Mouse (Mus musculus): ENCODE data around the gene Cadps. TPM values are rescaled to one million over a fixed set of nuclear protein-coding genes. Genes with fewer than 3 reads are reported as not detected.

Gene Cadps
- total RNA-seq, 2 experiments from 2014 or later: 0.15 TPM; not detected in 1

DNA sequence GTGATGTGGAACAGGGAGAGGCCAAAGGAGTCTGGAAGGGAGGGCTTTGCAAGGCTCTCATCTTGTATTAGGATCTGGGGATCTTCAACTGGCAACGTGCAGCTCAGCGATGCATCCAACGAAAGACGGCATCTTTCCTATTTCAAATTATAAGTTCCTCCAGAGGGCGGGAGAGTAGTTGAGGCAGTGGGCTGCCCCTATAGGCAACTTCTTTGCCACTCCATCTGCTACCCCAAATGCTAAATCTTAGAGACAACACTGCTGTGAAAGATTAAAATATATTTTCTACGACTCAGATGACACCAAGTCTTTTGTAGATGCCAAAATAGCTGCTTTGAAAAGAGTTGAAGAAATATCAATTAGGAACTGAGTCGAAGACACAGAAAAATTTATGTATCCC is 315.9 kb downstream of the Cadps start:
- DNase-seq: no peak

GRCm38 (mm10) chr14:12504191-12504947 is 318.5 kb downstream of the Cadps start:
- DNase-seq: no peak

- no peak for DNase-seq
Observed at GRCm38 (mm10) chr14:12462206-12462605, 360.7 kb downstream of the Cadps start.

GRCm38 (mm10) chr14:12459700-12460099 is 363.2 kb downstream of the Cadps start:
- no peak for DNase-seq

GRCm38 (mm10) chr14:12455064-12455591 is 367.8 kb downstream of the Cadps start:
- DNase-seq: no peak

DNA sequence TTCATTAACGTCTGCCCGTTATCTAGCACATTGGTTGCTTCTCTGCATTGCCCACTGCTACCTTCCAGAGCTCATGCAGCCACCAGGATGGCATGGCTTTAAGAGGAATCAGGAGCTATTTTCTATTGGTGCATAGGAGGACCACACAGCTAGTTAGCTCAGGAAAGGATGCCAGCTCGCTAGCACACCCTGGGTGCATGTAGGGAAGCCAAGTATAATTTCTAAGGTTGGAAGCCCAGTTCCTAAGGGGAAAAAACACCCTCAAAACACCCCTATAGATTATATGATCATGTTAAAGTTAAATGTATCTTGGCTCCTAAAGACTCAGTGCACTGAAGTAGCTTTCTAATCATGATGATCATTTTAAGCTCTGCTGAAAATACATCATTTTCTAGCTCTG is 372.1 kb downstream of the Cadps start:
- DNase-seq: no peak

GRCm38 (mm10) chr14:12448883-12449282 is 374.0 kb downstream of the Cadps start:
- DNase-seq: no peak

- DNase-seq: no peak
Observed at GRCm38 (mm10) chr14:12441019-12441418, 381.9 kb downstream of the Cadps start.

DNA sequence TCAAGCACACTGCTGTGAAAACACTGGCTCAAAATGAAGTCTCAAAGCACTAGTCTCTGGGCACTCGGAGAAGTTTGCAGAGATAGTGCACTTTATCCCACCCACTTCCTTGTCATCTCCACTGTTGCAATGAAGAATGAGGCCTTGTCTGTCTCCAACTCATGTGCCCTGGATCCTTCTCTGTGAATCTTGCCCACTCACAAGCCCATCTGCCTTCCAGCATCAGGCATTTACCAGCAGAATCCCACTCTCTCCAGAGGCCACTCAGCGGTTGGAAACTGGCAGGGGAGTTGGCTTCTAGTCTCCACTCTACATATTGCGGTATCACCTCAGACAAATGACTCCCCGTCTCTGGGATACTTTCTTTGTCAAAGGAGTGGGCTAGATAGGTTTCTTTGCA is 384.9 kb downstream of the Cadps start:
- no peak for DNase-seq

- no peak for DNase-seq
Observed at GRCm38 (mm10) chr14:12437422-12437821, 385.5 kb downstream of the Cadps start.

GRCm38 (mm10) chr14:12436903-12437368 is 385.9 kb downstream of the Cadps start:
- DNase-seq: no peak

DNA sequence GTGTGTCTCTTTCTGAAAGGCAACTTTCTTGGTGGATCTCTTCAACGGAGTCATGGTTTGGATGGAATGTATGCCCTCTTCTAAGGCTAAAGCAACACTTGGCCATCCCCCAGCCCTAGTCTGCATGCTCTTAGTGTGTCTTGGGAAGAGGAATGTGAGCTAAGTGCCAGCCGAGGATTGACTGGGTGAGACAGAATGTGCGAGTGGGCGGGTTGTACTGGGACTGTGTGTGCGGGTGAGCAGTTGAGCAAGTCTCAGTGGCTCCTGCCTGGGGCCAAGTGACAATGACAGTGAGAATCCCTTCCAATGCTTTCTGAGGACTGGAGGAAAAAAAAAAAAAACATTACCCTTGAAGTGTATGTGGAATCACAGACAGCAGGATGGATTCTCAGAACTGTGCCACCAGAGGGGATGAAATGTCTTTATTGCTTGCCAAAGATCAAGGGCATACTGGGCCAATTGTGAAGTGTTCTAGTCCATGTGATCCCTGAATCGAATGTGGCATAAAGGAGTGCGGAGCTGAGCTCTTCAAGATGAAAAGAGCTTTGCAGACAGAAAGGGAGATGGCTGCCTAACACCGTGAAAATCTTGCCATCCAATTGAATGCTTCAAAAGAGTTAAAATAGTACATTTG is 394.7 kb downstream of the Cadps start:
- peak in 1 of 2 experiments; percentile 2 for DNase-seq

- no peak for DNase-seq
Observed at GRCm38 (mm10) chr14:12425311-12425710, 397.6 kb downstream of the Cadps start.

GRCm38 (mm10) chr14:12410276-12410675 is 412.6 kb downstream of the Cadps start:
- DNase-seq: no peak

- no peak for DNase-seq
Observed at GRCm38 (mm10) chr14:12409811-12410210, 413.1 kb downstream of the Cadps start.

GRCm38 (mm10) chr14:12406588-12406987 is 416.3 kb downstream of the Cadps start:
- DNase-seq: no peak

DNA sequence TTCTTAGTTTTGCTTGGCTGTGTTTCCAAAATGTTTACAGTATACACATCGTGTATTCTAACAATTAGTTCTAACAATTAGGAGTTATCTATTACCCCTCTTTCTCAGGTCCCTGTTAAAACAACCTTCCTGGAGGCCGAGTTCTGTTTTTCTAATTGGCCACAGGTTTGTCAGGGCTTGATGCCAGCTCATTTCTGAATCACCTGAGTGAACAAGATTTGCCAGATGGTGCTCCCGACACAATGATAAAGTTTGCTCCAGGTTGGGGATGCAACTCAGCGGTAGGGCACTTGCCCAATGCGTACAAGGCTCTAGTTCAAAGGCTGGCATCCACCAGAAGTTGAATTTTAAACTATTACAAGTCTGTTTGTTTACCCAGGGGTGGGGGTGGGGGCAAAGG is 417.7 kb downstream of the Cadps start:
- DNase-seq: no peak

DNA sequence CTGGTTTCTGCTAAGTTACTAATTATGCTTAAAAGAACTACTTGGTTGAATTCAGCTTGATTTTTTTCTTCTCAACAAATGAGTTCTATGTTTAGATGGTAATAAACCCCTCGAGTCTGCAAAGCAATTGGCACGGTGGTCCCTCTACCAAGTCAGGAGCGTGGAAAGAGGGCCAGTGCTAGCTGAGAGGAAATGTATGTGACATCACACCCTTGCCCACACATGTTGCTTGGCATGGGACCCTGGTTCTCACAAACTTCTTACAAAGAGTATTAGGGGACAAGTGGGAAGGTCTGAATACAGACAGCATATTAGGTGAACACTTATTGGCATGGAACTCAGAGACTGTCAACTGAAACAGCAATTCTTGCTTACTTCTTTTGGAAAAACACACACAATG is 418.2 kb downstream of the Cadps start:
- DNase-seq: no peak

DNA sequence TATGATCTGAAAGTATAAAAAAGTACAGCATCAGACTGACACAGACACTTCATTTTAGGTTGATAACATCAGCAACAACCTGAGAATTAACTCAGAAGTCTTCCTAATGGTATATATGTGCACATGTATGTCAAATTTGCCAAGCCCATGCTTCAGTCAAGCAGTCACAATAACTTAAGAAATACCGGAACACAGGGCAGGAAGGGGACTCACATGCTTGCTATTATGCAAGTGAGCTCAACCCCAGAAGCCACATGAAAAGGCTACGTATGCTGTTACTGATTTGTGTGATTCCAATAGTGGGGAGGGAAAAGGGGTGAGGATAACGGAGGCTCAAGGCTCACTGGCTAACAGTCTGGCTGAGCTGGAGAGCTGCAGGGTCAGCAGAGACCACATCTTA is 418.8 kb downstream of the Cadps start:
- DNase-seq: no peak

DNA sequence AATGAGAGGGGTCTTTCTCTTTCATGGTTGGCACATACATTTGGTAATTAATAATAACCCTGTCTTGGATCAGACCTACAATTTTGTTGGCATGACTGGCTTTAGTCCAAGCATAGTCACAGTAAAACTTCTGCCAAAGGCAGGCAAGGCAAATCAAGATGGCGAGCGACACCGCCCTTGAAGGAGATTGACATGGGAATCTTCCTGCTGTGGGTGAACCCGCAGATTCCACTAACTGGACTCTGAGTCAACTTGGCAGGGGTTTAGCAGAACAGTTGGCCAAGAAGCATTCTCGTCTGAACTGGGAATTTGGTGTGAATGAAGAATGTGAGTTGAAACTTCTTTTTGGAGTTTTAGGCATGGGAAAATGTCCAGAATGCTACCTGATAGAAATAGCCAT is 422.8 kb downstream of the Cadps start:
- DNase-seq: no peak

GRCm38 (mm10) chr14:12397561-12397960 is 425.3 kb downstream of the Cadps start:
- DNase-seq: no peak

- DNase-seq: no peak
Observed at GRCm38 (mm10) chr14:12394318-12394717, 428.6 kb downstream of the Cadps start.

- DNase-seq: no peak
Observed at GRCm38 (mm10) chr14:12393271-12393861, 429.5 kb downstream of the Cadps start.

Data from heart, adult 18-20 months (tissue).